Mouse (Mus musculus) hindbrain, postnatal 0 days (tissue): Measurements from ENCODE around the gene Gkn2. TPM values are rescaled to one million over a fixed set of nuclear protein-coding genes. Genes with fewer than 3 reads are reported as not detected.
A peak's percentile ranks its signal among the peaks of the same experiment; 100 is the strongest.

Experiments
- ATAC-seq: fragments of 200-750 bp; cut with Nextera tagmentation; 2 replicates; pipeline ENCODE4 v1.8.0; 2017; ENCODE audit warnings: mild to moderate bottlenecking, moderate TSS enrichment, moderate library complexity
- DNase-seq: peaks from one replicate; pipeline ENCODE4 v3.0.0-alpha.2; 2015; ENCODE audit warnings: low spot score
- H3K27ac ChIP-seq: fragments of 300-500 bp; sonication (generic); 2 replicates; pipeline ENCODE4 v1.5.1; 2014; ENCODE audit warnings: mild to moderate bottlenecking
- H3K27me3 ChIP-seq: fragments of 300-500 bp; sonication (generic); 2 replicates; pipeline ENCODE4 v1.6.1; 2014; ENCODE audit warnings: low read length, mixed read lengths; ENCODE audit not compliant: insufficient read depth
- H3K36me3 ChIP-seq: fragments of 300-500 bp; sonication (generic); 2 replicates; pipeline ENCODE4 v1.6.1; 2014; ENCODE audit warnings: low read length, mixed read lengths; ENCODE audit not compliant: insufficient read depth
- H3K4me1 ChIP-seq: fragments of 300-500 bp; sonication (generic); 2 replicates; pipeline ENCODE4 v1.6.1; 2014; ENCODE audit warnings: antibody characterized with exemption, low read length, mixed read lengths; ENCODE audit not compliant: insufficient read depth
- H3K4me2 ChIP-seq: fragments of 300-500 bp; sonication (generic); 2 replicates; pipeline ENCODE4 v1.6.1; 2014; ENCODE audit warnings: low read depth, mild to moderate bottlenecking, low read length, moderate library complexity, mixed read lengths
- H3K4me3 ChIP-seq: fragments of 300-500 bp; sonication (generic); 2 replicates; pipeline ENCODE4 v1.5.1; 2014; ENCODE audit warnings: low read length
- H3K9ac ChIP-seq: fragments of 300-500 bp; sonication (generic); replicated peaks from 2 replicates; pipeline ENCODE4 v1.6.1; 2014; ENCODE audit warnings: mild to moderate bottlenecking, low read length, moderate library complexity, mixed read lengths
- H3K9me3 ChIP-seq: fragments of 300-500 bp; sonication (generic); 2 replicates; pipeline ENCODE4 v1.6.1; 2016; ENCODE audit warnings: low read length, mixed read lengths
- CTCF ChIP-seq: IDR thresholded peaks from 2 replicates; pipeline ENCODE4 v1.5.1; 2016; ENCODE audit warnings: antibody characterized with exemption, control low read depth, low read depth
- WGBS: fragments of 180-500 bp; shearing (Covaris S2); extraction: QIAGEN DNeasy Blood & Tissue Kit; methylation state at CpG from one replicate; pipeline ENCODE4 v1.1.7; 2014; 5-methylcytosine and 5-hydroxymethylcytosine counted together
- polyA plus RNA-seq: library from polyadenylated mRNA; unstranded; fragments of >200 nt; fragmentation: Nextera tagmentation; extraction: Ambion mirVana; gene quantifications from 2 replicates; pipeline ENCODE4 v1.2.1, GENCODE M21; 2015
- total RNA-seq: library from RNA; depleted of rRNA; stranded (reverse); fragments of >200 nt; gene quantifications from 2 replicates; pipeline ENCODE4 v1.2.3, GENCODE M21; 2014

The Gkn2 gene
- total and polyA plus RNA-seq, 2 experiments from 2014 or later = not detected

GRCm38 (mm10) chr6:87384761-87385160 is 11.6 kb downstream of the Gkn2 start:
- no peak overlapping the region for H3K9ac ChIP-seq
- peaks cover 3% of the 10 kb centered on the region; the same call in 1 of the 2 replicates for H3K4me1 ChIP-seq
- no peaks in the 10 kb centered on the region for H3K9me3 ChIP-seq
- no peaks in the 10 kb centered on the region for H3K36me3 ChIP-seq
- peak overlapping the region; percentile 55 for H3K4me2 ChIP-seq
- no peak for TF ChIP-seq CTCF
- H3K27me3 ChIP-seq = peaks cover 3% of the 10 kb centered on the region; the same call in 1 of the 2 replicates
- DNase-seq = no peak
- WGBS = 57% methylated on average over 6 of the region's 6 CpGs
- no peak overlapping the region for H3K27ac ChIP-seq
- H3K4me3 ChIP-seq = no peak overlapping the region
- ATAC-seq = no peak

DNA sequence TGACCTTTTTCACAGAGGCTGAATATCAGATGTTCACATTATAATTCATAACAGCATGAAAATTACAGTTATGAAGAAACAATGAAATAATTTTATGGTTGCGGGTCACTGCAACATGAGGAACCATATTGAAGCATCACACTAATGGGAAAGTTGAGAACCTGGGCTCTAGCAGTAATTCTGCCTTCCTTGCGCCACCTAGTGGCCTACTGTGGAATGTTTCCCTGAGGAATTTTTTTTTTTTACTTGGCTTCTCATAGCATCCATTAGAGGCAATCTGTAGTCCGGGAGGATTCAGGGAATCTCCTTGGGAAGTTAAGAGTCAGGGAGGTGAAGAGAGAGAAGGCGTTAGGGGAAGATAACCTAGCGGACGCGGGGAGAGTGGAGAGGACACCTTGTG is 13.0 kb downstream of the Gkn2 start:
- no peak for ATAC-seq
- WGBS = 13% methylated on average over 7 of the region's 7 CpGs
- no peak overlapping the region for H3K4me3 ChIP-seq

GRCm38 (mm10) chr6:87386681-87387080 is 13.5 kb downstream of the Gkn2 start:
- TF ChIP-seq CTCF = no peak
- Histone ChIP-seq H3K9me3 (no peaks in the 10 kb centered on the region), H3K4me2 (no peak overlapping the region), H3K9ac (no peak overlapping the region), H3K4me3 (no peak overlapping the region), H3K27me3 (peaks cover 3% of the 10 kb centered on the region; the same call in 1 of the 2 replicates), H3K27ac (no peak overlapping the region), H3K36me3 (no peaks in the 10 kb centered on the region), H3K4me1 (peaks cover 3% of the 10 kb centered on the region; the same call in 1 of the 2 replicates)
- no peak for DNase-seq
- ATAC-seq = no peak
- WGBS = 81% methylated on average over 10 of the region's 10 CpGs

More for the DNA sequence above, 13.0 kb downstream of the Gkn2 start:
- no peak overlapping the region for H3K27ac ChIP-seq
- peak; percentile 91 for TF ChIP-seq CTCF
- H3K36me3 ChIP-seq = no peaks in the 10 kb centered on the region
- no peak overlapping the region for H3K4me2 ChIP-seq
- H3K27me3 ChIP-seq = peaks cover 3% of the 10 kb centered on the region; the same call in 1 of the 2 replicates
- H3K9me3 ChIP-seq = no peaks in the 10 kb centered on the region
- peaks cover 3% of the 10 kb centered on the region; the same call in 1 of the 2 replicates for H3K4me1 ChIP-seq
- H3K9ac ChIP-seq = no peak overlapping the region
- peak; percentile 88 for DNase-seq

DNA sequence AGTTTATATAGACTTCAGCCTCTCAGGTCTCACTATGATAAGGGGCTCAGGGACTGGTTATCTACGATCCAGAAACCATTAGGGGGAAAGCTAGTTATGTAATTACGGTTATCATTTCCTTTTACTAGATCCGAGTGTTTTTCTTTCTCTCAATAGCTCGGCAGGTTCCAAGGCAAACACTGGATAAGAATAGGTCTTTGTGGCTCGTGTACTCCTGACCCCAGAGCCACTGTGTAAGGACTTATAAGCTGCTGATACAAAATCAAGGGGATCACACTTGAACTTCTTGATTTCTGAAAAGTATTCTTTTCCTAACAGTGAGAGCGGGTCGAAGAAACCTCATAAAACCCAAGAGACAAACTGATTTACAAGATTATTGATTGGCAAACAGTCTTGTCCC is 15.7 kb downstream of the Gkn2 start, which contains the start of gene Gkn3:
Gene Gkn3 (minus strand): TSS at position 59 of the 400 bp plus-strand sequence.
- H3K4me3 ChIP-seq = no peak within 1 kb of the TSS
- no peaks in the 10 kb centered on the region for H3K9me3 ChIP-seq
- H3K9ac ChIP-seq = no peak within 1 kb of the TSS
- ATAC-seq (no peak), DNase-seq (no peak)
- 67% methylated on average over 7 of the region's 7 CpGs for WGBS
- no peaks in the 10 kb centered on the region for H3K27me3 ChIP-seq
- no peaks in the 10 kb centered on the region for H3K36me3 ChIP-seq
- TF ChIP-seq CTCF = no peak
- H3K4me2 ChIP-seq = no peak within 1 kb of the TSS
- peaks cover 3% of the 10 kb centered on the region; the same call in 1 of the 2 replicates for H3K4me1 ChIP-seq
- H3K27ac ChIP-seq = no peak within 1 kb of the TSS

DNA sequence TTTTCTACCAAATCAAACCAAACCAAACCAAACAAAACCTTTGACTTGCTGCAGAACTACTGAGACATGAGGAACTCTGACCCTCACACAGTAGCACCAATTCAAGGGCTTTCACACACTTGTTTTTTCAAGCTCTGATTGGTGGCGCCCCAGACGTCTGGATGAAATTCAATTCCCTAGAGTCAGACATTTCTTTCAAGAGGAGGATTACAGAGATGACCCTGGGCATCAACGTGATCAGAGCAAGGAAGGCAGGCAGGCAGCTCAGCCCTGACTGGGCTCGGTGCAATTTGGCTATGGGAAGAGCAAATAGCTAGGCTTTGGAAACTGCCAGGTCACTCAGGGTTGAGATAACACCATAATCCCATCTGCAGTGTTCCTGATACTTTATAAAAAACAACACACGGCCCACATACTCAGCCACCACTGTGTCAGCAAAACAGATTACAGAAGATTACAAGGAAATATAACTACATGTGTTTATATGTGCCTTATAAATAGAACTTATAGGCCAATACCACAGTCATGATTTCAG is 16.4 kb downstream of the Gkn2 start:
- Histone ChIP-seq H3K4me2 (no peak overlapping the region), H3K4me1 (peaks cover 3% of the 10 kb centered on the region; the same call in 1 of the 2 replicates), H3K27me3 (no peaks in the 10 kb centered on the region), H3K27ac (no peak overlapping the region), H3K9ac (no peak overlapping the region), H3K36me3 (no peaks in the 10 kb centered on the region), H3K4me3 (no peak overlapping the region), H3K9me3 (no peaks in the 10 kb centered on the region)
- no peak for ATAC-seq
- no peak for DNase-seq
- no peak for TF ChIP-seq CTCF
- WGBS = 46% methylated on average over 5 of the region's 5 CpGs

- Histone ChIP-seq H3K4me3 (no peak overlapping the region), H3K36me3 (no peaks in the 10 kb centered on the region), H3K9me3 (no peaks in the 10 kb centered on the region), H3K27ac (no peak overlapping the region), H3K4me2 (no peak overlapping the region), H3K4me1 (no peaks in the 10 kb centered on the region), H3K27me3 (no peaks in the 10 kb centered on the region), H3K9ac (no peak overlapping the region)
- DNase-seq (no peak), ATAC-seq (no peak)
- TF ChIP-seq CTCF = no peak
- WGBS = 76% methylated on average over 8 of the region's 8 CpGs
Measured at GRCm38 (mm10) chr6:87393466-87394205, 20.5 kb downstream of the Gkn2 start.

DNA sequence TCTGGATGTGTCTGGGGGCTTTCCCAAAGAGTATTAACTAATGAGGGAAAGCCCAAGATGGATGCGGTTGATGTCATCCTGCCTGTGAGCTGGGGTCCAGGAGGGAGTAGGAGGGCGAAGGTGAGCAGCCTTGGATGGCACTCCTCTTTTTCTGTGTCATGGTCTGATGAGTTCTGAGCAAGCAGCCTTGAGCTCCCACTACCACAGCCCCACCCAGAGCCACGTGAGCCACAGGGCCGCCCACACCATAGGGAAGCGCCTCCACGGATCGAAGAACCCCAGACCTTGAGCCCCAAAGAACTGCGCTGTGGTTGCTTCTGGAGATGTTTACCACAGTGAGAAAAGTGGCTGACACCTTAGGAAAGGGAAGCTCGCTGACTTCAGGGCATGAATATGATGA is 21.6 kb downstream of the Gkn2 start:
- WGBS = 89% methylated on average over 9 of the region's 9 CpGs
- TF ChIP-seq CTCF = no peak

More for the DNA sequence above, 21.6 kb downstream of the Gkn2 start:
- no peak for DNase-seq
- Histone ChIP-seq H3K36me3 (no peaks in the 10 kb centered on the region), H3K27me3 (no peaks in the 10 kb centered on the region), H3K4me3 (no peak overlapping the region), H3K9me3 (no peaks in the 10 kb centered on the region), H3K9ac (no peak overlapping the region), H3K4me2 (no peak overlapping the region), H3K27ac (no peak overlapping the region), H3K4me1 (no peaks in the 10 kb centered on the region)
- no peak for ATAC-seq
